Mouse (Mus musculus): ENCODE data around the gene Mcts2. TPM values are rescaled to one million over a fixed set of nuclear protein-coding genes. Genes with fewer than 3 reads are reported as not detected.

Mcts2 gene
- total and polyA plus RNA-seq, 3 experiments = 2.7 to 3.0 TPM; not detected in 1

DNA sequence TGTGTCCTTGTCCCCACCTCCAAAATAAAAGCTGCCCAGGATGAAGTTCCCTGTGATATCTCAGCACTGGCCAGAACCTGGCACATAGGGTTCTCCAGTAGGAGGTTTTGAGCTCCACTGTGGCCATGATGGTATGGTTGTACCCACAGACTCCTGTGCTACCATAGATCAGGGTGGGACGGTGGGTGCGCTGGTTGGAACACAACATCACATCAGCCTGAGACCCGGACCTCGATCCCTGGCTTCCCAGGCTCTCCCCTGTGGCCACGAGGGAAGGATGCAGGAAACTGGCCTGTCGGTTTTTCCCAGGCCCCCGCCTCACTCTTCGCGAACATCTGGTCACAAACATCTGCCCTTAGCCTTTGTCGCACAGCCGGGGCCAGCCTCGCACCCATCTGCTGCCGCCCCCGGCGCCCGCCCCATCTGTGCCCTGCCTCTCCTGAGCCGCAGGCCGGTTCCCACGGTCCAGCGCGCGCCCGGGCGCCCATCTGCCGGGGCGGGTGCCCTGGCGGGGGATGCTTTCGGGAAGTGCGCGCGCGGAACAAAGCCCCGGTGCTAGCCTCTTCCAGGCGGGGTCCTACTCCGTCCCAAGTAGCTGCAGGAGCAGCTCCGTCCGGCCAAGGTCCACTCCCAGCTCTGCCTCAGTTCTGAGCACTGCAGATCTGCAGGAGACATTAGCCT, 37.0 kb downstream of the Mcts2 start:
- Histone ChIP-seq H3K4me3 (ENCODE audit: control insufficient read depth in 1 of 2, insufficient read depth in 1 of 2, low read depth in 2 of 2, low read length in 2 of 2) (no peak overlapping the region), H3K27ac (ENCODE audit: control insufficient read depth, low read depth, low read length) (no peak overlapping the region), H3K4me1 (ENCODE audit: control insufficient read depth in 1 of 2, insufficient read depth in 2 of 2, low read length in 2 of 2) (no peaks in the 10 kb centered on the region), H3K79me2 (ENCODE audit: control insufficient read depth, insufficient read depth, low read length, poor library complexity) (no peaks in the 10 kb centered on the region), H3K36me3 (ENCODE audit: control insufficient read depth in 1 of 2, insufficient read depth in 2 of 2, low read length in 2 of 2) (no peaks in the 10 kb centered on the region), H3K9me3 (replicated peaks; ENCODE audit: insufficient read depth, low read length) (no peaks in the 10 kb centered on the region), H3K9ac (ENCODE audit: control insufficient read depth, low read depth, low read length, poor library complexity, severe bottlenecking) (no peak overlapping the region), H3K27me3 (ENCODE audit: control insufficient read depth in 1 of 2, insufficient read depth in 2 of 2, low read length in 2 of 2) (no peaks in the 10 kb centered on the region)
- no peak for DNase-seq (ENCODE audit: low read depth, low spot score)
- TF ChIP-seq CTCF (IDR thresholded peaks at IDR 0.05 in 2 of 3, conservative IDR thresholded peaks at IDR 0.05 in 1 of 3; ENCODE audit: control insufficient read depth in 1 of 3, insufficient read depth in 1 of 3, low read depth in 2 of 3, low read length in 3 of 3, poor library complexity in 1 of 3, severe bottlenecking in 1 of 3) (no peak), E2F4 (IDR thresholded peaks at IDR 0.05; ENCODE audit: borderline replicate concordance, low read depth, low read length) (no peak), USF2 (IDR thresholded peaks at IDR 0.05; ENCODE audit: borderline replicate concordance in 1 of 2, insufficient read depth in 1 of 2, low read depth in 1 of 2, low read length in 2 of 2) (no peak), ZMIZ1 (IDR thresholded peaks at IDR 0.05; ENCODE audit: low read depth, low read length) (no peak), UBTF (IDR thresholded peaks at IDR 0.05; ENCODE audit: borderline replicate concordance, insufficient read depth, low read depth, low read length) (no peak), NRF1 (IDR thresholded peaks at IDR 0.05; ENCODE audit: insufficient read depth, low read depth, low read length, poor library complexity, severe bottlenecking) (no peak)

DNA sequence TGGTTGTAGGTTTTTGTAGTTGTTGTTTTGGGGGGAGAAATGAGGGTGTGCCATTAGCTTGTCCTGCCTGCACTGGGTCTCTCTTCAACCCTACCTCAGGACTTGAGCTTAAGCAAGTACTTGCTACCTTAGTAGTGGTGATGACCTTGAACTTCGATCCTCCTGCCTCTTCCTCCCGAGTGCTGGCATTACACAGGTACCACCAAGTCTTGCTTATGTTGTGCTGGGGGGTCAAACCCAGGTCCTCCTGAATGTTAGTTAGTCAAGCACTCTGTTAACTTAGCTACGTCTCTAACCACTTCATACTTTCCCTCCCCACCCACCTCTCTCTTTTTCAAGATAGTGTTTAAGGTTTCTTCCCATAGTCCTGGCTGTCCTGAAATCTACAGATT, 37.5 kb downstream of the Mcts2 start:
- H3K4me1 ChIP-seq (ENCODE audit: control insufficient read depth in 1 of 2, insufficient read depth in 2 of 2, low read length in 2 of 2) = no peaks in the 10 kb centered on the region
- H3K27me3 ChIP-seq (ENCODE audit: control insufficient read depth in 1 of 2, insufficient read depth in 2 of 2, low read length in 2 of 2) = no peaks in the 10 kb centered on the region
- H3K9me3 ChIP-seq (replicated peaks; ENCODE audit: insufficient read depth, low read length) = no peaks in the 10 kb centered on the region
- no peak overlapping the region for H3K27ac ChIP-seq (ENCODE audit: control insufficient read depth, low read depth, low read length)
- no peaks in the 10 kb centered on the region for H3K79me2 ChIP-seq (ENCODE audit: control insufficient read depth, insufficient read depth, low read length, poor library complexity)
- H3K4me3 ChIP-seq (ENCODE audit: control insufficient read depth in 1 of 2, insufficient read depth in 1 of 2, low read depth in 2 of 2, low read length in 2 of 2) = no peak overlapping the region
- H3K9ac ChIP-seq (ENCODE audit: control insufficient read depth, low read depth, low read length, poor library complexity, severe bottlenecking) = no peak overlapping the region
- H3K36me3 ChIP-seq (ENCODE audit: control insufficient read depth in 1 of 2, insufficient read depth in 2 of 2, low read length in 2 of 2) = no peaks in the 10 kb centered on the region
- DNase-seq (ENCODE audit: low read depth, low spot score) = no peak
- TF ChIP-seq CHD1 (IDR thresholded peaks at IDR 0.05; ENCODE audit: low read depth, low read length) = no peak
- TF ChIP-seq MAX (IDR thresholded peaks at IDR 0.05; ENCODE audit: low read length) = no peak
- TF ChIP-seq POLR2A (IDR thresholded peaks at IDR 0.05; ENCODE audit: control insufficient read depth in 1 of 2, insufficient read depth in 1 of 2, low read depth in 1 of 2, low read length in 2 of 2, poor library complexity in 1 of 2) = no peak
- TF ChIP-seq NRF1 (IDR thresholded peaks at IDR 0.05; ENCODE audit: insufficient read depth, low read depth, low read length, poor library complexity, severe bottlenecking) = no peak
- TF ChIP-seq CHD2 (IDR thresholded peaks at IDR 0.05; ENCODE audit: low read length) = no peak
- TF ChIP-seq RAD21 (IDR thresholded peaks at IDR 0.05; ENCODE audit: low read depth, low read length) = no peak
- no peak for TF ChIP-seq MAFK (IDR thresholded peaks at IDR 0.05; ENCODE audit: borderline replicate concordance, low read depth, low read length)
- no peak for TF ChIP-seq USF2 (IDR thresholded peaks at IDR 0.05; ENCODE audit: borderline replicate concordance in 1 of 2, insufficient read depth in 1 of 2, low read depth in 1 of 2, low read length in 2 of 2)
- no peak for TF ChIP-seq TBP (IDR thresholded peaks at IDR 0.05; ENCODE audit: low read depth, low read length)
- TF ChIP-seq SIN3A (IDR thresholded peaks at IDR 0.05; ENCODE audit: low read length) = no peak
- TF ChIP-seq MAZ (IDR thresholded peaks at IDR 0.05; ENCODE audit: low read depth, low read length) = no peak
- TF ChIP-seq NELFE (IDR thresholded peaks at IDR 0.05; ENCODE audit: low read depth, low read length) = no peak
- no peak for TF ChIP-seq HCFC1 (IDR thresholded peaks at IDR 0.05; ENCODE audit: low read depth, low read length)
- no peak for TF ChIP-seq USF1 (IDR thresholded peaks at IDR 0.05; ENCODE audit: low read depth, low read length)
- TF ChIP-seq MXI1 (IDR thresholded peaks at IDR 0.05; ENCODE audit: low read depth, low read length) = no peak
- no peak for TF ChIP-seq CTCF (IDR thresholded peaks at IDR 0.05 in 2 of 3, conservative IDR thresholded peaks at IDR 0.05 in 1 of 3; ENCODE audit: control insufficient read depth in 1 of 3, insufficient read depth in 1 of 3, low read depth in 2 of 3, low read length in 3 of 3, poor library complexity in 1 of 3, severe bottlenecking in 1 of 3)
- no peak for TF ChIP-seq EP300 (IDR thresholded peaks at IDR 0.05; ENCODE audit: low read depth in 1 of 2, low read length in 2 of 2)
